Mouse (Mus musculus): ENCODE measurements around the gene Patj.

DNA sequence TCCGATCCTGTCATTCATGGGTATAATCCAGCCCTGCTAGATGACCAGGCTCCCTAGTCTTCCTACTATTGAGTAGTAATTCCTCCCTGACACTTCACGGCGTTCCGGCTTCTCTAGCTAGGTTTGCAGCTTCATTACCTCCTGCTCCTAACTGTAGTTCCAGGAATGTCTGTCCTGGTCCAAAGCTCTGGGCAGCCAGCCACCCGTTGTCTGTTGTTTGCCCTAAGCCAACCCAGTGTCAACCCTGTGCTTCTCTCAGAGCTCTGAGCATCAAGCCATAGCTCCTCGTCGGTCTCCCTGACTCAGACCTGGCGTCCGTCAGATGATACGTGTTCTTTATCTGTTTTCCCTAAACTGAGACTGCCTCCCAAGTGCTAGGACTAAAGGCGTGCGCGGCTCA, 161.6 kb downstream of the Patj start:
- TF ChIP-seq CTCF (IDR thresholded peaks at IDR 0.05; ENCODE audit: borderline replicate concordance, insufficient read depth, low read length) (no peak), POLR2A (IDR thresholded peaks at IDR 0.05; ENCODE audit: low read depth, low read length) (no peak)

Data from embryonic fibroblast, embryonic 13.5 days (primary cell).